Mouse (Mus musculus) cerebellum, postnatal 36 days (tissue): ENCODE data around the gene Fgfr2.
A peak's percentile ranks its signal among the peaks of the same experiment; 100 is the strongest.

ENCODE experiments used
- DNase-seq, 2 experiments: peaks; one replicate each; pipeline ENCODE4 v3.0.0; 2021 to 2022; ENCODE audit warnings: mixed read lengths in 2 of 2

Gene Fgfr2

DNA sequence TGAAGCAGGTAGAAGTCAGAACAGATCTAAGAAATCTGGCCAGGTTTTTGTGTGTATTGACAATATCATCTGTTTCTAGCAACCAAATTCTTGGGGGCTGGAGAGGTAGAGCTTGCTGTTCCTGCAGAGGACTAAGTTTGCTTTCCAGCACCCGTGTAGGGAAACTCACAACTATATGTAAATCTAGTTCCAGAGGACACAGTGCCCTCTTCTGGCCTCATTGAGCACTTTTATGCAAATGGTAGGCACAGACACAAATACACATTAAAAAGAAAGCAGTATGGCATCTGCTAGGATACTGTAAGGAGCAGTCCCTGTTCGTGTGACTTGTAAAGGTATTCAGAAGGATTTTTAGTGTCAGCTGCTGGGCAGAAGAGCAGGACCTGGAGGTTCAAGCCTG, 240.8 kb downstream of the Fgfr2 start:
- DNase-seq = no peak

DNA sequence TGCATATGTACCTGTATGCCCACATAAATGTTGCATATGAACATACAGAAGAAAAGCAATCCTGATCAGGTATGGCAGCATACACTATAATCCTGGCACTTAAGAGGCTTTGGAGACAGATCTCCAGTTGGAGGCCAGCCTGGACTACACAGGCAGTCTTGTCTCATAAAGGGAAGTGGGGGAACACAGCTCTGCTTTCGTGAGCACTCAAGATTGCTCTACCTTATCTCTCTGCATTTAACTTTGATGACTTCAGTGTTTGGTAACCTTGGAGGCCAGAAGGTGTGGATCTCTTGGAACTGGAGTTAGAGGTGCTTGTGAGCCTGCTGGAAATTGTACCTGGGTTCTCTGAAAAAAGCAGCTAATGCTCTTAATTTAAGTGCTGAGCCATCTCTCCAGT, 242.9 kb downstream of the Fgfr2 start:
- no peak for DNase-seq

DNA sequence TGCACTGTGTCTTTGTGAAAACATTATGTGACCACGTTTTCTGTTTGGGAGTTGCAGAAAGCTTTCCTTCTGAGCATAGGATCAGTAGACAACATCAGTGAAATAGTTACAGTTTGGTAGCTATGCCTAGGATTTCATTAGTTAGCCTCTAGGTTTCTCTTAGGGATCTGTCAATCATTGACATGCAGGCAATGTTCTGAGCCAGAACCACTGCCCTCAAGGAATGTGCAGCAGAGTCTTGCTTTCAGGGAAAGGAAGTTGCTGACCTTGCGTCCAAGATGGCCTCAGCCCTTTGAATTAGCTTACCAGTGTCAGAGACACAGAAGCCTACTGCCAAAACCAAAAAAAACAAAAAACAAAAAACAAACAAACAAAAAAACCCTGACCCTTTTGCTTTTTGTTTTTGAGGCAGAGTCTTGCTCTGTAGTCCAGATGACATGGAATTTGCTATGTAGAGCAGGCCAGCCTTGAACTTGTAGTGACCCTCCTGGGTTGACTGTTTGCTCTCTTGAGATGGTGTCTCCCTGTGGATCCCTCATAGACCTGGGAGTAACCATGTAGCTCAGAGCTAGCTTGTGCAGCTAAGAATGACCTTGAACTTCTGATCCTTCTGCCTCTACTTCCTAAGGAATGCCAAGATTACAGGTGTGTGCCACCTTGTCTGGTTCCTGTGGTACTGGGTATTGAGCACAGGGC, 247.6 kb downstream of the Fgfr2 start:
- no peak for DNase-seq

DNA sequence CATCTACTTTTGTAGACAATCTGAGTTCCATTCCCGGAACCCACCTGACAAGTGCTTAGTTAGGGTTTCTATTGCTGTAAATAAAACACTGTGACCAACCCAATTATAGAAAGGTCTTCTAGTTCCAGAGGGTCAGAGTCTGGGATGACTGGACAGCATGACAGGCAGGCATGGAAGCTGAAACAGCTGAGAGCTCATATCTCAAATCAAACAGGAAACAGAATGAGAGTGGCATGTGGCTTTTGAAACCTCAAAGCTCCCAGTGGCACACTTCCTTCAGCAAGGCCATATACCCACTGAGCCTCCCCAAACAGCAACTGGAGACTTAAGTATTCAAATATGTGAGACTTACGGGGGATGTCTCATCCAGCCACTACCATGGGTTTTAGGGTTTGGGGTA, 250.1 kb downstream of the Fgfr2 start:
- DNase-seq = no peak

DNA sequence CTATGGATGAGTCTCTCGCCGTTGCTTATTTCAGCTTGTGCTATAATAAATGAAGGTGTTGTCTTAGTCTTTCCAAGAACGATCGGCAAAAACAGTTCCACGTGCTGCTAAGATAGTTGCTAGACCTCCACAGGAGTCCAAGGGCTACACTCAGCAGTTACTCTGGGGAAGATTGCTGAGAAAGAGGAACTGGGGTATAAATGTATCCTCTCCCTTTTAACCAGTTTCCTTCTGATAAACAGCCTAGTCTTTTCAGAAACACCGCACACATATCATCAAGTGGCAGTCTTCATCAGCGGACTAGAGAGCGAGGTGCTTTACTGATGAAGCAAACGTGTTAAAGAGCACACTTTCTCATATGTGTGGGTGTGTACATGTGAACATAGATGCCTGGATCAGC, 256.8 kb downstream of the Fgfr2 start:
- DNase-seq = no peak

DNA sequence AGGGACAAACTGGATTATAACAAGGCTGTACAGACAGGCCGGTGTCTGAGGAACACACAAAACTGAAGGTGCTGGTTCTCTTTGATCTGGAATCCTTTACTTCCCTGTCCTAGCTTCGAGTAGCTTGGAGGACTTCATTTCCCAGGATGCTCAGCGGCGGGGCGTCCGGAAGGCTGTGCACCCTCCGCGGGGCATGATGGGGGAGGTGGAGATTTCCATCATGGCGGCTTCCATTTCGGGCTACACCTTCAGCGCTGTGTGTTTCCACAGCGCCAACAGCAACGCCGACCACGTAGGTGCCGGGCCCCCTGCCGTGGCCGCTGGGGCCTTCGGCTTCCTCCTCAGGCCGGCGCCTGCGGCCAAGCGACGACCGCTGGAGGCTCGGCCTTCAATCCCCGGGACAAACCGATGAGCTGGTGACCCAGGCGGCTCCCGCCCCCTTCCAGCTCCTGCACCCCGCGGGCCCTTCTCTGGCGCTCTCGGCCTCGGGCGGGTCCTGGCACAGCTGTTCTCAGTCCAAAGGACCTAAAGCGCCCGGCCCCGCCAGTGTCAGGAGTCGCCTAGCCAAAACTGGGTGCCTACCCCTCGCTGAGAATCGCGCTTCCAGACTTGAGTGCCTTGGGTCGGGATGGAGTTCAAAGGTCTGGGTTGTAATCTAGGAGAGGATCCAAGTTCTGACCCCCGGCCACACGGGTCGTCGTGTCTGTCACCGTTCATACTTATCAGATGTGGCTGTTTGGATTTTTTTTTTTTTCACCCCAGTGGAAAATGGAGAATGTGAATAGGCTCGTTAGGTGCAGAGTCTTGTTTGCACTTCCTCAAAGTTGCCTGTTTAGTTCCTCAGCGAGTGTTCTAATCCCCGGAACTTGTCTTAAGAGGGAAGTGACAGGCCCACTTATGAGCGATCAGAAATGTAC, 263.9 kb downstream of the Fgfr2 start, which contains the start of gene Abraxas2:
Abraxas2 (plus strand) TSS at position 184 of the 917 bp plus-strand sequence.
- peak; percentile 91 to 92 for DNase-seq

DNA sequence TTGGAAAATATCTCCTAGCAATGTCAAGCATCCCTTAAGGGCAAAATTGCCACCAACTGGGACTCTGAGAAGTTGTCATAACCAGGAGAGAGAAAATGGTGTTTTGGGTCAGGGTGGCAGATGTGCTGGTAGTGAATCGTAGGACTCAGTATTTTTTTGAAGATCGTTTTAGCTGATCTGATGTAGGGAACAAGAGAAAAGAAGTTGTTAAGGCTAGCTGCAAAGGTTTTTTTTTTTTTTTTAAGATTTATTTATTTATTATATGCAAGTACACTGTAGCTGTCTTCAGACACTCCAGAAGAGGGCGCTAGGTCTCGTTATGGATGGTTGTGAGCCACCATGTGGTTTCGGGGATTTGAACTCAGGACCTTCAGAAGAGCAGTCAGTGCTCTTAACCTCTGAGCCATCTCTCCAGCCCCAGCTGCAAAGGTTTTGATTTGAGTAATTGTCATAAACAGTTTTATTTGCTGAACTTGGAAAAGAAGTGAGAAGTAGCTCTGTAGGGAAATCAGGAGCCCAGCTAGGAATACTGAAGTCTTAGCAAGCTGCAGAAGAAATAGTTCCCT, 265.0 kb downstream of the Fgfr2 start:
- no peak for DNase-seq

DNA sequence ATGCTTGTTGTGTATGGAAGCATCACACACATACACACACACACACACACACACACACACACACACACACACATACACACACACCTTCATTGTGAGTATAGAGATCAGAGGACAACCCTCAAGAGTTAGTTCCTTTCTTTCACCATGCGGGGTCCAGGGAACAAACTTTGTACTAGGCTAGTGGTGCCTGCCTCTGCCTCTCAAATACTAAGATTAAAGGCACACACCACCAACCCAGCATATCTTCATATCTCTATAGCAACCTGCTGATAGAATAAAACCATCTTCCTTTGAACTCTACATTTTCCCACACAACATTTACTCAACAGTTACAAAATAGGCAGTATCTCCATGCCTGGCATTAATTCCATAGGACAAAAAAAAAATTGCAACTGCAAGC, 267.1 kb downstream of the Fgfr2 start:
- DNase-seq = no peak

DNA sequence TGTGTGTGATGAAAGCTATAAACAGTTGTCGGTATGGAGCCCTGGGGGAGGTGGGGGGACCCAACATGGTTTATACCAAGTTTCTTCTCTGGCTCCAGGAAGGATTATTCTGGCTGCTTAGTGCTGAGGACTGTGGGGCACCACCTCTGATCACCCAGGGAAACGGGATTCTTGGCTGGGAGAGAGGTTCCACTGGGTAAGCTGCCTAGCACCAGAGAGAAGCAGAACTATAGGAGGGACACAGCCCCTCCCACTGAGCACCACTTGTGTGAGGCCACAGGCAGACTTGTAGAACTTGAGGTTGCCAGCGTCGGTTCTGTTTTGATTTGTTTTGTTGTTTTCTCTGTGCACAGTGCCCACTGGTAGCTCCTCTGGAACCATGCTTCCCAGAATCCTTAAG, 269.2 kb downstream of the Fgfr2 start:
- DNase-seq = no peak

DNA sequence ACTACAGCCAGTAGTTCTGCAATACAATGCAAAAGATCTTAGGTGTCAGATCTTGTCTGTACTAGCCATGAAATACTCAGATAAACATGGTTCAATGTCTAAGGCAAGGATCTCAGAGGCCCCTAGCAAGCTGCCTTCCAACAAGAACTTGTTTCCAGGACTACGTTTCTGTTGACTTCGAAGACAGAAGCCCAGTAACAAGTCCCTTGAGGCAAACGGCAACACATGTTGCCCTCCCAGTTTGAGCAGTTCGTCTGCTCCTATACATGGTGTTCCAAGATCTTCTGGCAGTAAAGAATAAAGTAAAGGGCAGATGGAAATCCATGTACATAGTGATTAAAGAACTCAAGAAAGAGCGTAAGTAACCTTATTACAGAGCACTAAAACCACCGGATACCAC, 269.8 kb downstream of the Fgfr2 start:
- no peak for DNase-seq

DNA sequence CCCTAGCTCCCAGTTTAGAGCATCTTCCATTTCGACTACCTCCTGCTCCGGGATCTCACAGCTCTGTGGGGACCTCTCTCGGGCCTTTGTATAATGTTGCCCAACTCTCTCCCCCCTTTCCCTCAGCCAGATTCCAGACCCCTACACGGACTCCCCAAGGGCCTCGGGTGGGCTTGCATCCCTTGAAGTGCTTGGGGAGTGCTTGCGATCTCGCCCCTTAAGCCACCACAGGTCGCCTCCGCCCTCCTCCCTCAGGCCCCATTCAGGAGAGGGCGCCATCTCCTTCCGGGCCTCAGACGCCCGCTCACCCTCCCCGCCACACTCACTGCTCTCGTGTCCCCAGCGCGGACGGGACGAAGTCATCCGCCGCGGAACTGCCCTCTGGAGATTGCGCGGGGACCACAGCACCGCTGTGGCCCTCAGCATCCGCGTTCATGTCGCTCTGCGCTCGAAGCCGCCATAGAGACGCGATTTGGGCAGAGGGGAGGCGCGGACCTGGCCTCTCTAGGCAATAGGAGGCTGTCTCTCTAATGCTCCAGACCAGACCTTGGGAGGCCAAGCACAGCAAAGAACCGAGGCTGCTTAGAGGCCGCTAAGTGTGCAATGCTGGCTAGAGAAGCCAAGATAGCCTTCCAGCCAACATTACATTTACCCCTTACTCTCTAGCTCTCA, 270.8 kb downstream of the Fgfr2 start, which contains the start of gene Eef1akmt2:
Eef1akmt2 (minus strand) TSS at position 501 of the 672 bp plus-strand sequence.
- DNase-seq = peak; percentile 83 to 84

DNA sequence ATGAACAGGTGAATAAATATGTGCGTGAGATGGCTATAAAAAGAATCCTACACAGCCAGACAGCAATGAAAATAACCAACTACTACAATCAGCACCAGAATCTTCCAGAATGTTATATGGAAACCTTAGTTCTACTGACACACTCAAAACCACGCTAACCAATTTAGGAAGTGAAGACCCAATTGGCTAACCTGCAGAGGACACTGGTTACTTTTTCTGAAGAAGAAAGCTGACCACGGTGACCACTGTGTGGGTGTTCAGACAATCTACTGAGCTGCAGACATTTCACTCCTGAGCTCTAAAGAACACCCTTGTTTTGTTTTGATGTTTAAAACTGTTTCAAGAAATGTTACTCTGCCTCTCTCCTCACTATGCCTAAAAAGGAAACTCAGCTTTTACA, 280.0 kb downstream of the Fgfr2 start:
- no peak for DNase-seq

DNA sequence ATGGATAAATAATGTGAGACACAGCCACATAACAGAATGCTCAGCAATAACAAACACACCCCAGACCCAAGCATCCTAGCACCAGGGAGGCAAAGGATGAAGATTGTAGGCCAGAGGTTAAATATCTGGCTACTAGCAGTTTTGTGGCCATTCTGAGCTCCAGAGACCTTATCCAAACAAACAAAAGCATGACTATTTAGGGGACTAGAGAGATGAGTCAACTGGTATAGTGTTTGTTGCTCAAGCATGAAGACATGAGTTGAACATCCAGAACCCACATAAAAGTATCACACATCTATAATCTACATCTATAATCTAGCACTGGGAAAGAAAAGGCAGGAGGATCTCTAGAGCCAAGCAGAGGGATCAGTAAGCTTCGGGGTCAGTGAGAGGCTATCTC, 280.7 kb downstream of the Fgfr2 start:
- no peak for DNase-seq

DNA sequence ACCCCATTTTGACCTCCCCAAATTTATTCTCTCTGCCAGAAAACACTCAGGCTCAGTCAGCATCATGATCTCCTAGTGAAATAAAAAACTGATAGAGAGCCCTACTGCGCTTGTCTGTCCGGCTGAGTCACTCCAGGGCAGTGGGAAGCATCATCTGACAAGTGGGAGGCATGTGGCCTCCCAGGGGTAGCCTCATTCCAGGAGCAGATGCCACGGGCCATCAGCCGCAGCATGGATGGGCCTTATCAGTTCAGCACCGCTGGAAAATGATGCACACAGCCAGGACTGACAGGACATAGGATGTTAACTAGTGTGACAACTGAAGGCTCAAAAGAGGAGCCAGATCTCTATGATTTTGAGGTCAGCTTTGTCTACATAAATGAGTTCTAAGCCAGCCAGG, 281.9 kb downstream of the Fgfr2 start:
- DNase-seq = no peak

DNA sequence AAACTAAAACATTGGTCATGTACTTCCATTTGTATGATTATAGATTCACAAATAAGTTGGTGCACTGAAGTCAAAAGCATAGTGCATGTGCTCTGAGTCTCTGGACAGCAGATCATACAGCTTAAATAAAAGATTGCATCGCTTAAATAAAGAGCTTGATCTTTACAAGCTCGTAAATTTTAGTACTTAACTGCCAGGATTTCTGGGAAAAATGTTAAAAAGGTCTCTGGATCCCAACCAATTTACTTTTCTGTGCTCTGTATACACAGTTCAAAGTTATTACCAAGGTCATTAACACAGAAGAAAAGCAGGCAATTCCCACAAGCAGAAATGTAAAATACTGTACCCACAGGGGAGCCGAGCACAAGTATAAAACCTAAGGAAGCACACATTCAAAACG, 292.2 kb downstream of the Fgfr2 start:
- no peak for DNase-seq

DNA sequence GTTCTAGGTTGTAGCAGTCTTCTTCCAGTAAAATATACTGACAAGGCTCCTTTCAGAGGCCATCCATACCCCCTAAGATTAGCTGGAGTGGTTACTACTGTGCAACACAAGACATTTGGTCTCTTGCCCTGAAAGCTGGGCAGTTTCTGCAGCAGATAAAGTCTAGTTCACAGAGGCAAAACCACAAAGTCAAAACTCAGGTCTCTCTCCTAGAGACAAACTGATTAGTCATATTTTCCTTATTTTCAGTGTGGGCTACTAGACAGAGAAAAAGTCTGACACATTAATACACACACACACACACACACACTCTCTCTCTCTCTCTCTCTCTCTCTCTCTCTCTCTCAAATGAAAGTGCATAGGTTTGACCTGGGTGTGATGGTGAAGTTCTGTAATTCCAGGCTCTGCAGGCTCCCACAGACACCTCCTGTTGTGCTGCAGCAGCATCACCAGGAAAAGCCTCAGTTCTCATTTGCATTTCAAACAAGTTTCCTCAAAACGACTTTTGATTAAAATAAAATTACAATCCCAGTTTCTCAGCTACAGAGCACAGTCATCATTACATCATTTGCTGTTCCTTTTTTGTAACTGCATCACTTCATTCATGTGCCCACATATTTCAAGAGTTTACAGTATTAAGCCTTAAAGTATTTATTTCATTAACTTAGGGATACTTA, 298.7 kb downstream of the Fgfr2 start:
- DNase-seq = no peak

DNA sequence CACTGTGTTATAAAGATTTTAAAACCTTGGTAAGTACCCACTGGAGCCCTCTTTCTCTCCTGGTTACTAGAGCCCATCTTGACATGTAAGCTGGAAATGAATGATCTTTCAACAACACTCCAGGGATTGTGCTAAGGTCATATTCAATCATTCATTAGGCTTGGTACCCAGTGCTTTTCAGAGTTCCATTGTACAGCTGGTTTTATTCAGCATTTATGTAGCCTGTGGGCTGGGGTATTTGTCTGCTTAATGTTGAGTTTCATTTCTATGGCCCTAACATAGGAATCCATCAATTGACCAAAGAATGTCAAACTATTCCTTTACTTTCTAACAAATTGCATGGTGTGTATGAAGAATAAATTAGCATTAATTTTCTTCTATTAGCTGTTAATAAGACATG, 299.3 kb downstream of the Fgfr2 start:
- DNase-seq = no peak

DNA sequence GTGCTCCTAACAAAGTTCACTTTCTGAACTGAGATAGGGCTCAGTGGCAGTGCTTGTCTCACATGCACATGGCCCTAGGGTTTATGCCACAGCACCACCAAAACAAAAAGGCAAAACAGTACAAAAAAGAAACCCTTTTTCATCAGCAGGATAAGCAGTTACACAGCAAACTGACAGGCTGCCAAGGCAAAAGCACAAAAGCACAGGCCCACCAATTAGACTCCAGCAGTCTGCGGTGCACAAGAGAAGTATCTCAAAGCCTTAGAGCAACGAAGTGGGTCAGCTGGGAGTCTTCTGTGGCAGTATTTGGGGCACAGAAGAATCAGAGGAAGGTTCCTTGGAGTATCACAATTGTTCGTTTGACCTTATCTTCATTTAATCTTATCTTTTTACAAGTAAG, 302.5 kb downstream of the Fgfr2 start:
- no peak for DNase-seq

DNA sequence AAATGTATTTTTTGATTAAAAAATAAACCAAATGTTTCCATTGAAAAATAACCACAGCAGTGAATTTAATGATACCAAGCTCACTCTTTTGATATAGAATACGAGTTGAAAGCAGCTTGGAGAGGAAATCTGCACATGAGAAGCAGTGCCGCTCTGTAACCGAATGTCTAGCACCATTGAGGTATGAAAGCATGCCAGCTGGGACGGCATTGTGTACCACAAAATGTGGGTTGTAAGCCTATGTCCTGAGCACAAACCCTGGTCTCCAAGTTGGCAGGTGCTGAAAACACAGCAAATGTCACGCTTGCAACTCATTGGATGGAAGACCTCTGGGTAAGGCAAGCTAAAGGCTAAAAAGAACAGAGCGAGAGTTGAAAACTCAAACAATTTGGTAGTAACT, 306.1 kb downstream of the Fgfr2 start:
- no peak for DNase-seq

DNA sequence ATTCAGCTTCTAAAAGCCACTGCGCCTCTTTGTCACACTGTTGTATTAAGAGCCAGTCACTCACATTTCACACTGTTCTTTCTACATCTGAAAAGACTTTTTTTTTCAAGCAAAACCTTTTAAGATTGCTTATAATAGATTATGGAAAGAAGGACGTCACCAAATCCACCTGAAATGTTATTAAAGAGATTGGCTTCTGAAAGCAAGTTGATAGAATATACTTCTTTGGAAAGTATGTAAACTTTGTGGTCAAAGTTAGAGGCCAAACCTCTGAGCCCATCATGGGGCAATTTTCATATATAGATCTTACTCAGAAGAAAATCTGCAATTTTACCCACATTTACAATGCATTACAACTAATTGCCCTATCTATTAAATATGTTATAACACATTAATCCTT, 306.6 kb downstream of the Fgfr2 start:
- DNase-seq = no peak

DNA sequence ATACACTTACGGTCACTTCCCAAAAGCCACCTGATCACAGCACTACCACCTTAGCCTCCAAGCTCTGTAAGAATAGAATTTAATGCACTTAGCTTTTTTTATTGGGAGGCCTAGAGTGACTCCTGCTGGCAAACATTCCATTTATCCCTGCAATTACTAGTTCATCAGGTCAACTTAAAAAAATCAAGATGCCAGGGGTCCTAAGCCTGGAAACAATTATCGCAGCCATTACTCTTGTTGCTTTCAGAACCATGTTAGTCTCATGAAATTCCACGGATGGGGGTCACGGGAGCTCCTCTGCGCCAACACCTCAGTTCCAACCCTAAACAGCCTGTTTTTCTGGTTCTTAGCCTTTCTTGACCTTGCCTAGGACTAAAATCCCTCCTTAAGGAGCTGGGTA, 308.1 kb downstream of the Fgfr2 start:
- DNase-seq = no peak

DNA sequence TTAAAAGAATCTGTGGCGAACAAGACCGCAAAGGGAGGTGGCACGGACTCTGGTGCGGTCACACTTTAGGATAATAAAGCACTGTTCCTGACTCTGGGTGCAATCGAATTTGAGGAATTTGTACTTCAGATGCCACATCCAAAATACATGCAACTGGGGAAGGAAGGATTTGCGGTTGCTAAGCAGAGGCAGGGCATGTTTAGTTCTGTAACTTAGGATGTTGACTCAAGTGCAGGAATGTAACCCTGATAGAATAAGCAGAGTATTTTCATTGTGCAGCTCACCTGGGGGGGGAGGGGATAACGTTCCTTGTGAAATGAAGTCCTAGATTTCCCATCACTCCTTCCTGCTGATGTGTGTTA, 309.1 kb downstream of the Fgfr2 start:
- no peak for DNase-seq
